Mouse (Mus musculus) activated CD4-positive, CD25-positive, alpha-beta regulatory T cell (primary cell): ENCODE data around the gene A630023A22Rik. TPM values are rescaled to one million over a fixed set of nuclear protein-coding genes. Genes with fewer than 3 reads are reported as not detected.

ENCODE experiments used
- polyA plus RNA-seq, 2 experiments: library from polyadenylated mRNA; unstranded; fragments of 100-300 nt; shearing (Covaris generic); gene quantifications; one replicate each; pipeline ENCODE4 v1.2.1; 2017

The A630023A22Rik gene
- polyA plus RNA-seq: not detected

DNA sequence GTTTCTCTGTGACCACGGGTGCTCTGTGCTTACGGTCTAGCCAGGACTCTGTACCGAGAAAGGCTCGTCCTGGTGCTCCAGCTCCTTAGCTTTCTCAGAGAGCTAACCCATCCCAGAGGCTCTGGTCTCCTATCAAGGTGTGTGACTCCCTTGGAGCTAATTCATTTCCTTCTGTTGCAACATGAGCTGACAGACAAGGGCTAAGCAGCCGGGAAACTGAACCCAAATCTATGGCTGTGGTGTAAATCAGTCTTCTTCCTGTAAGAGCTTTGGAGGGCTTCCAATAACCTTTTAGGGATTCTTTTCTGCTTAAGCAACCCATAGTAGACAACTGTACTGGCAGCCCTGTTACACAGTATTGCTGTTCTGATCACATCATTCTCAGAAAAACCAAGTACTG is at the start of gene A630023A22Rik:
Gene A630023A22Rik, minus strand, starts transcription at position 154 of the 400 bp plus-strand sequence.

DNA sequence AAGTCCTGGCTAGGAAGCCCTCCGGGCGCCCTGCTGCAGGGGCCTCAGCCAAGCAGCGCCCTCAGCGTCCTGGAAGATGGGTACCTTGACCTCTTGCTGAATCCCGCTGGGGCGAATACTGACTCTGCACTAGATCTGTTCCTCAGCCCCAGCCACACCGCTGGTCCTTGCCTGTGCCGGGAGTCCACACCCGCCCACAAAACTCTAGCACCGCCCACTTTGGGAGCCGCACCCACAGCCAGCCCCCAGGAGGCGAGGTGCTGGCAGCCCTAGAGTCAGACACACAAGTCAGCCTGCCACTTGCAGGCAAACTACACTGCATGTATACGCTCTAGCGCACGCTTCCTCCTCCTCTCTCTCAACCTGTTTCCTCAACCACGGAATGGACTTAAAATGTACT is 49.8 kb upstream of the A630023A22Rik start, which contains the start of gene Npy4r:
Gene Npy4r, minus strand, starts transcription at position 148 of the 400 bp plus-strand sequence.

DNA sequence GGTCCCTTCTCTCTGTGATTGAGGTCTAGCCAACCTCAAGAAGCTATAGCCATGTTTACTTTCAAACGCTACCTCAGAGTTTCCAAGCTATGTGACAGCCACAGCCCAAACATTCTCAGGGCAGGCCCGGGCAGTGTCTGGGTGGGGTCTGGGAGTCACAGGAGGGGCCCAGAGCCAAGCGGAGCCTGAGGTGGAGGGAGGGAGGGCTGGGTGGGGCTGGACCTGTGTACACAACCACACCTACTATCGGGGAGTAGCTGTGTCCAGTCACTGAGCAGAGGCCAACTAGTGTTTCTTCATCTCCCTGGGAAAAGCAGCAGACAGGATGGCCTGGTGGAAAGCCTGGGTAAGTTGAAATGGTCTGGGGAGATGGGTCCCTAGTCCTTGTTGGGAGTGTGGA is 16.8 kb downstream of the A630023A22Rik start, which contains the start of gene Anxa8:
Gene Anxa8, plus strand, starts transcription at position 251 of the 400 bp plus-strand sequence.

DNA sequence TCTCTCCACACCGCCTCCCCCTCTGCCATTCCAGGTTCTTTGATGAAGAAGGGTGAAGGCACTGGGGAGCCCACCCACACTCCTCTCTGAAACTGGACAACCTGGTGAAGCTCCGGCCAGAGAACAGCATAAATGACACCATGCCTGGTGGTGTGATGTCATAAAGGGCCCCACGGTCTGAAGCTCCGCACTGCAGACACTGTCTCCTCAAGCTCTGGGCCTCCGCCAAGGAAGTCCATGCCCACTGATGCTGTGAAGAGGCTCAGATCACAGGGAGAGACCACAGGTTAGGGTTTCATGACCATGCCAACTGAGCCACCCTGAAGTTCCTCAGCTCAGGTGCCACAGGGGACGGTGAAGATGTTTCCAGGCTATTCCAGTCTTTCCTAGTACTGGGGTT is 50.0 kb downstream of the A630023A22Rik start, which contains the start of gene Antxrl:
Gene Antxrl, plus strand, starts transcription at position 192 of the 400 bp plus-strand sequence.

DNA sequence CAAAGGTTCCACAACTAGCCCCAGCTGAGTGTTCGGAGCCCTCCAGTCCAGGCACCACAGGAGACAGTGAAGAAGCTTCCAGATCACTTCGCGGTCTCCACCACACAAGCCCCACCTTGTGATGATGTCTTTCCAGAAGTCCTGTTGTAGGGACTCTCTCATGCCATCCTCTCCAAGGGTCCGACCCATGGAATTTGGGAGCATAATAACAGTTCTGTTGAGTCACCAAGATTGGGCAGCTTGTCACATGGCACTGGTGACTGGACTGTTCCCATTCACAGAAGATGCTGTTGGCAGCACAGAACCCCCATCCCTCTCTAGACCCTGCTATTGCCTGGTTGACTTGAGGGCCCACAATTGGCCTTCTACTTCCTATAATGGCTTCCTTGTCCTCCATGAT is 86.2 kb downstream of the A630023A22Rik start, which contains the start of gene Gm5460:
Gene Gm5460, plus strand, starts transcription at position 378 of the 400 bp plus-strand sequence.

DNA sequence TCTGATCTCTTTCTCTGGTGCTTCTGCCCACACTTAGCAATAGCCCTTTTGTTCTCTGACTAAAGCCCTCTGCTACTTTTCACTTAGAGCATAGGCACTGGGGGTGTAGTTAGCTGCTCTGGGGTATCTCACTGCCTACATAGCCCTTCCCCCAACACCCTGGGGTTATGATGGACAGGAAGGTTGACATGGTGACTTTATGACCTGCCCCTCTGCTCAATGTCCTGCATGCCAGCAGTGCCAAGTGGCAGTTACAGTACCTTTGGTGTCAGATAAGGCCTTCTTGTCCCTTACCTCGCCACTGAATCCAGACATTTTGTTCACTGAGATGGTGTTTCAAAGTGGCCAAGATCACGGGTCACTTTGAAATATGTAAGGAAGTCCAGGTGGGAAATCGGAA is 87.5 kb downstream of the A630023A22Rik start, which contains the start of gene Gm30083:
Gene Gm30083, minus strand, starts transcription at position 120 of the 400 bp plus-strand sequence.

Other genes starting within 250 kb of the A630023A22Rik start
- under 1 TPM in 1 of 2 experiments, not detected in 1; 0.06 TPM for gene Gdf10, start 179.2 kb downstream of the A630023A22Rik start, polyA plus RNA-seq
- not detected for gene Gdf2, start 161.7 kb downstream of the A630023A22Rik start, polyA plus RNA-seq
- gene Rbp3, start 148.8 kb downstream of the A630023A22Rik start, polyA plus RNA-seq: not detected
- not detected for gene Zfp488, start 124.0 kb downstream of the A630023A22Rik start, polyA plus RNA-seq
- gene Gm30083, start 87.6 kb downstream of the A630023A22Rik start, polyA plus RNA-seq: under 1 TPM in 1 of 2 experiments, not detected in 1; 0.23 TPM
- under 1 TPM in 1 of 2 experiments, not detected in 1; 0.17 TPM for gene Gm5460, start 86.0 kb downstream of the A630023A22Rik start, polyA plus RNA-seq
- not detected for gene Antxrl, start 50.0 kb downstream of the A630023A22Rik start, polyA plus RNA-seq
- under 1 TPM in 1 of 2 experiments, not detected in 1; 0.09 TPM for gene Anxa8, start 16.8 kb downstream of the A630023A22Rik start, polyA plus RNA-seq
- not detected for gene Npy4r, start 49.7 kb upstream of the A630023A22Rik start, polyA plus RNA-seq
- under 1 TPM in 1 of 2 experiments, not detected in 1; 0.16 TPM for gene Gprin2, start 98.9 kb upstream of the A630023A22Rik start, polyA plus RNA-seq
- under 1 TPM; 0.07 to 0.81 TPM for gene Syt15, start 116.8 kb upstream of the A630023A22Rik start, polyA plus RNA-seq
- gene Shld2, start 207.7 kb upstream of the A630023A22Rik start, polyA plus RNA-seq: 10 to 100 TPM; 21.6 to 26.9 TPM
- 100 to 1,000 TPM; 129 to 149 TPM for gene Glud1, start 208.0 kb upstream of the A630023A22Rik start, polyA plus RNA-seq